Comparison of ENCODE assay signal across 11 mouse cellular contexts in genomic region chr19:55660165-55660564, GRCm38 (mm10).
DNase-seq lines count a peak whose midpoint lies in the region; ATAC-seq lines count a peak whose summit lies in the region.
"Had no signal": no experiment of that assay in that cellular context is flagged by ENCODE, and none has a peak within 500 bp of the region (broad histone marks: within the 10 kb centered on the region; RNA-seq: fewer than 3 reads in every experiment).

No protein-coding gene starts in this region.

- no peak overlapping the region for H3K27ac ChIP-seq in heart, embryonic 12.5 days (ENCODE audit: poor library complexity, severe bottlenecking)
- no peak overlapping the region for H3K27ac ChIP-seq in forebrain, embryonic 12.5 days
- H3K27ac ChIP-seq: forebrain, embryonic 10.5 days; hindbrain, embryonic 15.5 days; limb, embryonic 12.5 days had no signal

- no peaks in the 10 kb centered on the region for H3K36me3 ChIP-seq in heart, embryonic 12.5 days
- H3K36me3 ChIP-seq in forebrain, embryonic 12.5 days (replicated peaks): no peaks in the 10 kb centered on the region
- H3K36me3 ChIP-seq: forebrain, embryonic 10.5 days; hindbrain, embryonic 15.5 days; limb, embryonic 12.5 days had no signal

- ATAC-seq in heart, embryonic 12.5 days (ENCODE audit: insufficient number of reproducible peaks, low FRiP score): no peak
- ATAC-seq in forebrain, embryonic 12.5 days (ENCODE audit: low FRiP score): no peak

- H3K9me3 ChIP-seq in heart, embryonic 12.5 days (replicated peaks): no peaks in the 10 kb centered on the region
- no peaks in the 10 kb centered on the region for H3K9me3 ChIP-seq in forebrain, embryonic 12.5 days
- H3K9me3 ChIP-seq: forebrain, embryonic 10.5 days; hindbrain, embryonic 15.5 days; limb, embryonic 12.5 days had no signal

- 0 out of 2 replicates have a peak, but pooled peaks cover 5% of the 10 kb centered on the region for H3K4me1 ChIP-seq in heart, embryonic 12.5 days (replicated peaks)
- H3K4me1 ChIP-seq in forebrain, embryonic 12.5 days: peaks cover 6% of the 10 kb centered on the region
- H3K4me1 ChIP-seq: hindbrain, embryonic 15.5 days had no signal

- H3K4me3 ChIP-seq in heart, embryonic 12.5 days: no peak overlapping the region
- H3K4me3 ChIP-seq in forebrain, embryonic 12.5 days (replicated peaks): no peak overlapping the region
- H3K4me3 ChIP-seq: forebrain, embryonic 10.5 days; hindbrain, embryonic 15.5 days; limb, embryonic 12.5 days had no signal

- 0 out of 2 replicates have a peak, but pooled peaks cover 4% of the 10 kb centered on the region for H3K27me3 ChIP-seq in heart, embryonic 12.5 days (replicated peaks)
- peaks cover 7% of the 10 kb centered on the region for H3K27me3 ChIP-seq in forebrain, embryonic 12.5 days
- H3K27me3 ChIP-seq: hindbrain, embryonic 15.5 days had no signal

- 85% methylated on average over 11 of the region's 11 CpGs for WGBS in heart, embryonic 12.5 days
- 89% methylated on average over 11 of the region's 11 CpGs for WGBS in forebrain, embryonic 12.5 days

- H3K9ac ChIP-seq in heart, embryonic 12.5 days: no peak overlapping the region
- H3K9ac ChIP-seq in forebrain, embryonic 12.5 days: no peak overlapping the region
- H3K9ac ChIP-seq: hindbrain, embryonic 15.5 days; limb, embryonic 12.5 days had no signal

- no peak overlapping the region for H3K4me2 ChIP-seq in heart, embryonic 12.5 days
- no peak overlapping the region for H3K4me2 ChIP-seq in forebrain, embryonic 12.5 days
- H3K4me2 ChIP-seq: hindbrain, embryonic 15.5 days; limb, embryonic 12.5 days had no signal

- DNase-seq in heart, adult 18-20 months: peak; percentile 22 to 76
- DNase-seq in spleen, postnatal 36 days (ENCODE audit: low spot score in 2 of 2): peak; percentile 51 to 60
- DNase-seq in spleen, adult 12 weeks (ENCODE audit: low spot score): no peak
- peak; percentile 12 for DNase-seq in lung, postnatal 10 days
- DNase-seq in telencephalon, adult 2 months (ENCODE audit: low read depth, low spot score): peak; percentile 12
- no peak for DNase-seq in adipocyte (ENCODE audit: low spot score)

Comparison
In these comparisons a context has a peak if more than half of its experiments do, and no peak if none do; other contexts are left out.
1. DNase-seq: peak in heart, adult 18-20 months (2 of 2), spleen, postnatal 36 days (2 of 2), lung, postnatal 10 days (single experiment) and telencephalon, adult 2 months (single experiment); none in spleen, adult 12 weeks (single experiment) and adipocyte (single experiment).